Mouse (Mus musculus): ENCODE data around the gene Hoxa10. TPM values are rescaled to one million over a fixed set of nuclear protein-coding genes. Genes with fewer than 3 reads are reported as not detected.
A peak's percentile ranks its signal among the peaks of the same experiment; 100 is the strongest.

Hoxa10 gene
- polyA plus RNA-seq, 1 experiment from 2014 or later: 3.6 TPM

DNA sequence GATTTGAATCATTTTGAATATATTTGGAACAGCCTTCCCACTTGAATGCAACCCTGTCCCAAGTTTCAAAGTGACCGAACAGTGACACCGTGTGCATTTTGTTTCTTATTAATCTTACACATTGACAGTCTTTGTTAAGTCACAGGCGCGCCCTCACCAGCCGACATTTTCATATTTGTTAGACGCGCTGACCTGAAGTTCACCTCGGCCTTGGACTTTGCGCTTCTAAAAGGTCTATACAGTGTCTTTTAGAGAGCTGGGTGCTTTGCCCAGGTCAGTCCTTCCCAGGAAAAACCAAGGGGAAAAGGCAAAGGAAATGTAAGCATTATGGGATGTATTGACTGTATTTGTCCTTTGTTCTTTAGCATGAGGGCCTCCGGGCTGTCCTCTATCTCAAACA lies 46.0 kb downstream of the Hoxa10 start:
- no peak for DNase-seq (ENCODE audit: low spot score)
- H3K4me3 ChIP-seq: no peak overlapping the region
- H3K27ac ChIP-seq: no peak overlapping the region
- WGBS: 2% methylated on average over 10 of the region's 10 CpGs
- H3K36me3 ChIP-seq: no peaks in the 10 kb centered on the region
- H3K27me3 ChIP-seq (ENCODE audit: insufficient read depth, poor library complexity, severe bottlenecking): peaks cover 100% of the 10 kb centered on the region
- H3K4me1 ChIP-seq: peaks cover 15% of the 10 kb centered on the region
- no peaks in the 10 kb centered on the region for H3K9me3 ChIP-seq

DNA sequence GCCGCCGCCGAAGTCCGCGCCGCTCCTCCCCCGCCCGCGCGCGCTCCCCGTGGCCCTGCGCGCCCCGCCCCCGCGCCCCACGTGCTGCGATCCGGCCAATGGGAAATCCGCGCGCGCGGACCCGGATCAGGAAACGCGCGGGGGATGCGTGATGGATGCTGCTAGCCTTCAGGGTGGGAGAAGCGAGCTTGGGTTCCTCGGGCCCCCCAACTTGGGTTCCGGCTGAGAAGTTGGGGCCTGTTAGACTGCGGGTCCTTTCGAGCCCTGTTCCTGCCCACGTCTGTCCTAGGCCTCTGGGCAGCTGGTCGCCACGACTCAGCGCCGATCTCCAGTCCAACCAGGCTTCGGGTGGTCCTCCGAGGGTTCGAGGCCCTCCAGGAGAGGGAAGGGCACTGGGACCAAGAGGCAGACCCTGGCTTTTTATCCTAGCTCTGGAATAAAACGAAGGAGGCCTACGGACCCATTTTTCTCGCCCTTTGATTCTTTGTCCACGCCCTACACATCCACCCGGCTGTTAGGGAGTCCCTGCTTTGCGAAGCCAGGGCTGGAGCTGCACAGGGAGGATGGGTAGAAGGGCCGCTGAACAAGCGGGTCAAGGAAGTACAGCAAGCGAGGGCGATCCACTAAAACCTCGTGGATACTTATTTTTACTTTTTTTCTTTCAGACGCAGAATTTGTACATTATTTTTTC lies 48.6 kb downstream of the Hoxa10 start:
- peak overlapping the region; percentile 73 for H3K27ac ChIP-seq

GRCm38 (mm10) chr6:52190906-52191810 lies 49.5 kb downstream of the Hoxa10 start, which contains the start of gene Hoxa4:
TSS of gene Hoxa4 (minus strand) at chr6:52191753.
- Histone ChIP-seq H3K36me3 (no peaks in the 10 kb centered on the region), H3K27ac (peak within 1 kb of the TSS; percentile 83), H3K9me3 (no peaks in the 10 kb centered on the region), H3K27me3 (ENCODE audit: insufficient read depth, poor library complexity, severe bottlenecking) (peaks cover 100% of the 10 kb centered on the region), H3K4me1 (peaks cover 15% of the 10 kb centered on the region), H3K4me3 (peak within 1 kb of the TSS; percentile 61)
- 2% methylated on average over 97 of the region's 102 CpGs for WGBS
- peak; percentile 76 for DNase-seq (ENCODE audit: low spot score)

More for the DNA sequence above, 48.6 kb downstream of the Hoxa10 start:
- peaks cover 15% of the 10 kb centered on the region for H3K4me1 ChIP-seq
- under 1% methylated on average over 39 of the region's 55 CpGs for WGBS
- peaks cover 100% of the 10 kb centered on the region for H3K27me3 ChIP-seq (ENCODE audit: insufficient read depth, poor library complexity, severe bottlenecking)
- no peaks in the 10 kb centered on the region for H3K36me3 ChIP-seq
- H3K4me3 ChIP-seq: peak overlapping the region; percentile 61
- H3K9me3 ChIP-seq: no peaks in the 10 kb centered on the region
- peak; percentile 82 for DNase-seq (ENCODE audit: low spot score)

GRCm38 (mm10) chr6:52190410-52190809 lies 50.2 kb downstream of the Hoxa10 start:
- Histone ChIP-seq H3K9me3 (no peaks in the 10 kb centered on the region), H3K4me3 (peak overlapping the region; percentile 61), H3K4me1 (peaks cover 15% of the 10 kb centered on the region), H3K27ac (0 out of 2 replicates have a peak overlapping the region, but pooled peaks have one; percentile 83), H3K27me3 (ENCODE audit: insufficient read depth, poor library complexity, severe bottlenecking) (peaks cover 100% of the 10 kb centered on the region), H3K36me3 (no peaks in the 10 kb centered on the region)
- DNase-seq (ENCODE audit: low spot score): peak; percentile 77
- under 1% methylated on average over 23 of the region's 23 CpGs for WGBS

GRCm38 (mm10) chr6:52189909-52190308 lies 50.7 kb downstream of the Hoxa10 start:
- 0 out of 2 replicates have a peak overlapping the region, but pooled peaks have one; percentile 83 for H3K27ac ChIP-seq
- peaks cover 100% of the 10 kb centered on the region for H3K27me3 ChIP-seq (ENCODE audit: insufficient read depth, poor library complexity, severe bottlenecking)

GRCm38 (mm10) chr6:52189172-52189591 lies 51.5 kb downstream of the Hoxa10 start:
- H3K36me3 ChIP-seq: no peaks in the 10 kb centered on the region
- no peaks in the 10 kb centered on the region for H3K9me3 ChIP-seq
- peaks cover 100% of the 10 kb centered on the region for H3K27me3 ChIP-seq (ENCODE audit: insufficient read depth, poor library complexity, severe bottlenecking)
- H3K4me1 ChIP-seq: peaks cover 19% of the 10 kb centered on the region
- no peak for DNase-seq (ENCODE audit: low spot score)
- no peak overlapping the region for H3K4me3 ChIP-seq
- 9% methylated on average over 5 of the region's 5 CpGs for WGBS
- no peak overlapping the region for H3K27ac ChIP-seq

More at GRCm38 (mm10) chr6:52189909-52190308, 50.7 kb downstream of the Hoxa10 start:
- no peaks in the 10 kb centered on the region for H3K9me3 ChIP-seq
- peaks cover 15% of the 10 kb centered on the region for H3K4me1 ChIP-seq
- DNase-seq (ENCODE audit: low spot score): no peak
- H3K4me3 ChIP-seq: peak overlapping the region; percentile 61; the same call in 1 of the 2 replicates
- H3K36me3 ChIP-seq: no peaks in the 10 kb centered on the region
- WGBS: 5% methylated on average over 8 of the region's 8 CpGs

DNA sequence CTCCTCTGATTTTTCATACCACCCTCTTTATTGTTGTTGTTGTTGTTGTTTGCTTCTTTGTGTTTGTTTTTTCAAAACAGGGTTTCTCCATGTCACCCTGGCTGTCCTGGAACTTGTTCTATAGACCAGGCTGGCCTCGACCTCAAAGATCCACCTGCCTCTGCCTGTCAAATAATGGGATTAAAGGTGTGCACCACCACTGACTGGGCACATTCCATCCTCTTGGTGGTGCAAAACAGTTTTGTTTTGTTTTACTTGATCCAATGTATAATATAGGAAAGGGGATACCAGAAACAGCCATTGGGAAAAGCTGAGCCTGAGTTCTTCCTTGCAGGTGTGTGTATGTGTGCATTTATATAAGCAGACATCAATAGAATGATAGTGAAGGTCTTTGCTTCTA lies 54.2 kb downstream of the Hoxa10 start:
- Histone ChIP-seq H3K4me3 (no peak overlapping the region), H3K36me3 (no peaks in the 10 kb centered on the region), H3K9me3 (no peaks in the 10 kb centered on the region), H3K27ac (no peak overlapping the region), H3K4me1 (peaks cover 11% of the 10 kb centered on the region), H3K27me3 (ENCODE audit: insufficient read depth, poor library complexity, severe bottlenecking) (peaks cover 100% of the 10 kb centered on the region)
- WGBS: 5% methylated on average over 1 of the region's 1 CpGs
- no peak for DNase-seq (ENCODE audit: low spot score)

DNA sequence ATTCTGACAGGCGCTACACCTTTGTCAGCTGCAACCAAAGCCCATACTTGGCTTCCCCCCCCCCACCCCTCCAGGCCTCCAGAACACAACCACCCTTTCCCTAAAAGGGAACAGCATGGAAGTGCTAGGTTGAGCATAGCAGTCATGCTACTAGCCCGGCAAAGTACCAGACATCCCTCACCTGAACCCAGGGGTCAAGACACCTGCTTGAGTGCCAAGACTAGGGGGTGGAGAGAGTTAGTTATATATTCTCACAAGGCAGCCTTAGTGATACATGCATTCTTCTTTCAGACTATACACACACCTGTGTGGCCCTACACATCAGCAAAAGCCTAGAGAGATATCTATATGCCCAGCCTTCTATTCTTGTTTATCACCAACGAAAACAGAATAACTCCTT lies 54.8 kb downstream of the Hoxa10 start:
- WGBS: 12% methylated on average over 3 of the region's 3 CpGs
- H3K27ac ChIP-seq: no peak overlapping the region
- peaks cover 4% of the 10 kb centered on the region; the same call in 1 of the 2 replicates for H3K4me1 ChIP-seq
- DNase-seq (ENCODE audit: low spot score): no peak
- H3K36me3 ChIP-seq: no peaks in the 10 kb centered on the region
- H3K27me3 ChIP-seq (ENCODE audit: insufficient read depth, poor library complexity, severe bottlenecking): peaks cover 100% of the 10 kb centered on the region
- no peaks in the 10 kb centered on the region for H3K9me3 ChIP-seq
- no peak overlapping the region for H3K4me3 ChIP-seq

DNA sequence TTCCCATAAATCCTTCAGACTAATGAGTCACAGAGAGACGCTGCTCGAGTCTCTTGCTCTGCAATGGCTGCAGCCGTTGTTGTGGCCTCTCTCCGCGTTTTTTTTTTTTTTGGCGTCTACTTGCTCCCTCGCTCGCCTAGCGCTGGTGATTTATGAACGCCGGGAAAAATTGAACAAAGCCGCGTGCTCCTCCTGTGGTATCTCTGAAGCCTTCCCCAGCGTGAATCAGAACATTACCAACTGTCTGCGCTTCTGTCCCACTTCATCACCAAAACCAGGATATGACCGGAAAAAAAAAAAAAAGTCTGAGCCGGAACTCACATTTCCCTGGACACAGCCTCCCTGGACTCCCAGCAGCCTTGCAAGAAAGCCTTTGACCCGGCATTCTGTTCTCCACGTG lies 55.4 kb downstream of the Hoxa10 start:
- WGBS: 2% methylated on average over 19 of the region's 19 CpGs
- no peak overlapping the region for H3K27ac ChIP-seq
- peak overlapping the region; percentile 15; the same call in 1 of the 2 replicates for H3K4me3 ChIP-seq
- no peaks in the 10 kb centered on the region for H3K9me3 ChIP-seq
- H3K36me3 ChIP-seq: no peaks in the 10 kb centered on the region
- DNase-seq (ENCODE audit: low spot score): no peak
- peaks cover 4% of the 10 kb centered on the region; the same call in 1 of the 2 replicates for H3K4me1 ChIP-seq
- peaks cover 100% of the 10 kb centered on the region for H3K27me3 ChIP-seq (ENCODE audit: insufficient read depth, poor library complexity, severe bottlenecking)

DNA sequence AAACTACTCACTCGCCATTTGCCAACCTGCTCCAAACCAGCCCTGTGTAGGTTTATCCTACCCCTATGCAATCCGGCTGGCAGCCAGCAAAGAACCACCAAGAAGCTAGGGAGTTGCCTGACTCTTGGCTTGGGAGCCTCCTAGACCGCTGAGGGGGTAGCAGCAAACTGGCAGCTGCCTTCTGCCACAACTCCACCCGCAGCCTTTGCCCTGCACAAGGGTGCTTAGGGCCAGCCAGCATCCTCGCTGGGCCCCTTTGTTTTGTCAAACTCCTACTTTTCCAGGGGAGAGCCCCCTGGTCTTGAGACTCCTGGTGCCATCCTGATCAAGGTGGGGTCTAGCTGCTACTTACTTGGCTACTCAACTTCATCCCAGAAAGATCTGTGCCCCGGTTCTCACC lies 56.0 kb downstream of the Hoxa10 start:
- Histone ChIP-seq H3K27me3 (ENCODE audit: insufficient read depth, poor library complexity, severe bottlenecking) (peaks cover 100% of the 10 kb centered on the region), H3K9me3 (no peaks in the 10 kb centered on the region), H3K4me3 (no peak overlapping the region), H3K36me3 (no peaks in the 10 kb centered on the region), H3K27ac (no peak overlapping the region), H3K4me1 (peaks cover 4% of the 10 kb centered on the region; the same call in 1 of the 2 replicates)
- 6% methylated on average over 6 of the region's 6 CpGs for WGBS
- DNase-seq (ENCODE audit: low spot score): no peak

GRCm38 (mm10) chr6:52183311-52184080 lies 57.2 kb downstream of the Hoxa10 start:
- Histone ChIP-seq H3K4me3 (no peak overlapping the region), H3K27me3 (ENCODE audit: insufficient read depth, poor library complexity, severe bottlenecking) (peaks cover 100% of the 10 kb centered on the region), H3K36me3 (no peaks in the 10 kb centered on the region), H3K4me1 (peaks cover 4% of the 10 kb centered on the region; the same call in 1 of the 2 replicates), H3K27ac (peak overlapping the region; percentile 12; the same call in 1 of the 2 replicates), H3K9me3 (no peaks in the 10 kb centered on the region)
- DNase-seq (ENCODE audit: low spot score): no peak
- 15% methylated on average over 10 of the region's 10 CpGs for WGBS

DNA sequence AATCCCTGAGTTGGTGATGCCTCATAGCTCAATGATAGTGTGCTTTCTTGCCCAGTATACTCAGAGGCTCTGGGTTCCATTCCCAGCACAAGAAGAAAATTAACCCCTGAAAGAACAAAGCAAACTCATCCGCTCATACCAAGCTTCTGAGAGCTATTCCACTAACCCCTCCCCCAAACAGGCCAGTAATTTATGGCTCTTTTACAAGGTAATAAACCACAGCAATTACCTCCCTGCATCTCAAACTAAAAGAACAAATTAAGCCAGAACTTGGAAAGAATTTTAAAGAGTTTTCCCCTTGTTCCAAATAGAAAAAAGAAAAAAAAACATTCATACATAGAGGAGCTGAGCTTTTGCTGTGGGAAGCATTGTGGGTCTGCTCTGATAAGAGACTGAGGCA lies 57.9 kb downstream of the Hoxa10 start:
- WGBS: 15% methylated on average over 1 of the region's 1 CpGs
- DNase-seq (ENCODE audit: low spot score): no peak
- H3K27ac ChIP-seq: no peak overlapping the region
- H3K36me3 ChIP-seq: no peaks in the 10 kb centered on the region
- H3K27me3 ChIP-seq (ENCODE audit: insufficient read depth, poor library complexity, severe bottlenecking): peaks cover 100% of the 10 kb centered on the region
- H3K4me3 ChIP-seq: no peak overlapping the region
- H3K9me3 ChIP-seq: no peaks in the 10 kb centered on the region
- peaks cover 4% of the 10 kb centered on the region; the same call in 1 of the 2 replicates for H3K4me1 ChIP-seq

Data from heart, embryonic 10.5 days (tissue).